Mouse (Mus musculus): ENCODE data around the gene Gpr180. TPM values are rescaled to one million over a fixed set of nuclear protein-coding genes. Genes with fewer than 3 reads are reported as not detected.
"Not testable (repeated sequence)": the region's sequence is repeated elsewhere in the genome, so short reads cannot be mapped to it uniquely, and the experiment has no call there.

The Gpr180 gene
- 36.2 and 39.8 TPM in 2 replicates for polyA plus RNA-seq (2015; fragmentation: Nextera tagmentation; extraction: Ambion mirVana)

DNA sequence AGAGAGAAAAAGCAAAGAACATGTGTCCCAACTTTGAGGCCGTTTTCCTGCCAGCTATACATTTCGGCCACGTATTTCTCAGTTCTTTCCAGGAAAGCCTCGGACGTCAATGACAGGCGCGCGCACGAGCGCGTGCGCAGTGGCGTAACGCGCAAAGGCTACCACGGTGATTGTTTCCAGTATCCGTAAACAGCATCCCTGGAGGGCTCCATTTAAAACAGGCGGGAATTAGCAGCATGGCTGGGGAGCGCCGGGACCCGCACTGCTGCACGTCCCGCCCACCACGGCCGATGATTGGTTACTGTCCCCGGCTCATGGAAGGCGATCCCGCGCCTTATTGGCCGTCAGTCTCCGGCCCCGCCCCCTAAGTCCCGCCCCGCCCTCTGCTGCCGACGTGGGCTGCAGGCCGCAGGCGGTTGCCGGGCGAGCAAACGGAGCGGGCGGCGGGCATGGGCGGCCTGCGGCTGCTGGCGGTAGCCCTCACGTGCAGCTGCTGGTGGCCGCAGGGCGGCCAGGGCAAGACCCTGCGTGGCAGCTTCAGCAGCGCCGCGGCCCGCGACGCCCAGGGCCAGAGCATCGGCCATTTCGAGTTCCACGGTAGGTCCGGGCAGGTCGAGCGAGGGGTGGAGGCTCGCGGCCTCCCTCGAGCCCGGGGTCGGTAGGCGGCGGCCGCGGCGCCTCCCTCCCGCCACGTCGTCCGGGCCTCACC is at the start of gene Gpr180:
Gpr180 (plus strand) TSS at position 415 of the 709 bp plus-strand sequence.
- ATAC-seq (ENCODE audit: low FRiP score), result peak; percentile 96
- H3K27me3 ChIP-seq, result peaks cover 7% of the 10 kb centered on the region; the same call in 1 of the 2 replicates
- peak within 1 kb of the TSS; percentile 81 for H3K4me3 ChIP-seq
- under 1% methylated on average over 66 of the region's 77 CpGs for WGBS
- peak within 1 kb of the TSS; percentile 94 for H3K9ac ChIP-seq
- peaks cover 17% of the 10 kb centered on the region for H3K36me3 ChIP-seq
- H3K4me2 ChIP-seq, result peak within 1 kb of the TSS; percentile 90
- H3K9me3 ChIP-seq, result no peaks in the 10 kb centered on the region
- peaks cover 30% of the 10 kb centered on the region for H3K4me1 ChIP-seq (replicated peaks)
- H3K27ac ChIP-seq, result peak within 1 kb of the TSS; percentile 87

DNA sequence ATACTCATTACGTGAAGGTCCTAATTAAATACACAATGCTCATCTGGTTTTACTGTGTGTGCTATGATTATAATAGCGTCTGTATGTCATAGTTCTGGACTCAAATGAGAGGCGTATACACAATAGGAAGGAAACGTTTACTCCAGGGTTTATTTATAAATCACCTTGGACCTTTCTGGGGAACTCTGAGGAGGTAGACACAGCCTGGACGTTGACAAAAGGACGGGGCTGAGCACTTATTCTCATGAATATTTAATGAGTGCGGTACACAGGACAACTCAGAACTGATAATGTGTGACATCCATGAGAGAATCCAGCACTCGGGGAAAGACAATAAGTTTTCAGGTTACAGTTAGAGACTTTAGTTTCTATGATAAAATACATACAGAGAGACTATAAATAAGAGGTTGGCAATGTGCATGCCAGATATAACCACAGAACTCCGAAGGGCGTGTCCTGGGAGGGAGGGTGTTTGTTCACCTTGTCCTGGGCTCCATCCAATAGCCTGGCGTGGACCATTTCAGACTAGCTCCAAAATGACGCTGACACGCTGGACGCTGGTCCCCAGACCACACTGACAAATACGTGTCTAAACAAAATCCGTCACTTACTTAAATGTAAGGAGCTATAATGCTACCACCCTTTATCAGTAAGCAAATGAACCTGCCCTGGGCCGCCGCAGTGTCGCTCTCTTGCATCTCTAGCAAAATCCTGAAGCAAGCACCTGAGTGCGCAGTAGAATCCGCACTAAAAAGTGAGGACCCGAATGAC is 48.3 kb upstream of the Gpr180 start:
- H3K4me3 ChIP-seq, result peak overlapping the region; percentile 60
- H3K9ac ChIP-seq, result peak overlapping the region; percentile 75
- ATAC-seq (ENCODE audit: low FRiP score), result peak; percentile 55
- peak overlapping the region; percentile 67 for H3K4me2 ChIP-seq
- no peaks in the 10 kb centered on the region for H3K36me3 ChIP-seq
- WGBS, result 6% methylated on average over 22 of the region's 22 CpGs
- no peaks in the 10 kb centered on the region for H3K9me3 ChIP-seq
- peaks cover 23% of the 10 kb centered on the region for H3K4me1 ChIP-seq (replicated peaks)
- no peaks in the 10 kb centered on the region for H3K27me3 ChIP-seq
- peak overlapping the region; percentile 77 for H3K27ac ChIP-seq

- H3K36me3 ChIP-seq, result no peaks in the 10 kb centered on the region
- peak overlapping the region; percentile 75 for H3K9ac ChIP-seq
- no peaks in the 10 kb centered on the region for H3K9me3 ChIP-seq
- H3K4me2 ChIP-seq, result peak overlapping the region; percentile 67
- peak; percentile 80 for ATAC-seq (ENCODE audit: low FRiP score)
- peak overlapping the region; percentile 60 for H3K4me3 ChIP-seq
- peak overlapping the region; percentile 77 for H3K27ac ChIP-seq
- H3K27me3 ChIP-seq, result no peaks in the 10 kb centered on the region
- whole genome bisulfite sequencing, result under 1% methylated on average over 44 of the region's 44 CpGs
- H3K4me1 ChIP-seq (replicated peaks), result peaks cover 23% of the 10 kb centered on the region
These were observed 47.6 kb upstream of the Gpr180 start for GRCm38 (mm10) chr14:118089215-118089805.

GRCm38 (mm10) chr14:118089806-118090392 is 47.1 kb upstream of the Gpr180 start:
- Histone ChIP-seq H3K9ac (peak overlapping the region; percentile 75), H3K4me3 (peak overlapping the region; percentile 60), H3K4me2 (peak overlapping the region; percentile 67), H3K27ac (no peak overlapping the region), H3K27me3 (no peaks in the 10 kb centered on the region), H3K4me1 (replicated peaks) (peaks cover 23% of the 10 kb centered on the region), H3K36me3 (no peaks in the 10 kb centered on the region), H3K9me3 (no peaks in the 10 kb centered on the region)
- WGBS, result 1% methylated on average over 18 of the region's 18 CpGs
- peak; percentile 39 for ATAC-seq (ENCODE audit: low FRiP score)

GRCm38 (mm10) chr14:118098265-118098664 is 38.7 kb upstream of the Gpr180 start:
- Histone ChIP-seq H3K9me3 (no peaks in the 10 kb centered on the region), H3K4me2 (no peak overlapping the region), H3K27me3 (no peaks in the 10 kb centered on the region), H3K4me3 (no peak overlapping the region), H3K27ac (no peak overlapping the region), H3K9ac (no peak overlapping the region), H3K4me1 (replicated peaks) (no peaks in the 10 kb centered on the region), H3K36me3 (no peaks in the 10 kb centered on the region)
- ATAC-seq (ENCODE audit: low FRiP score), result no peak
- 68% methylated on average over 2 of the region's 2 CpGs for WGBS

DNA sequence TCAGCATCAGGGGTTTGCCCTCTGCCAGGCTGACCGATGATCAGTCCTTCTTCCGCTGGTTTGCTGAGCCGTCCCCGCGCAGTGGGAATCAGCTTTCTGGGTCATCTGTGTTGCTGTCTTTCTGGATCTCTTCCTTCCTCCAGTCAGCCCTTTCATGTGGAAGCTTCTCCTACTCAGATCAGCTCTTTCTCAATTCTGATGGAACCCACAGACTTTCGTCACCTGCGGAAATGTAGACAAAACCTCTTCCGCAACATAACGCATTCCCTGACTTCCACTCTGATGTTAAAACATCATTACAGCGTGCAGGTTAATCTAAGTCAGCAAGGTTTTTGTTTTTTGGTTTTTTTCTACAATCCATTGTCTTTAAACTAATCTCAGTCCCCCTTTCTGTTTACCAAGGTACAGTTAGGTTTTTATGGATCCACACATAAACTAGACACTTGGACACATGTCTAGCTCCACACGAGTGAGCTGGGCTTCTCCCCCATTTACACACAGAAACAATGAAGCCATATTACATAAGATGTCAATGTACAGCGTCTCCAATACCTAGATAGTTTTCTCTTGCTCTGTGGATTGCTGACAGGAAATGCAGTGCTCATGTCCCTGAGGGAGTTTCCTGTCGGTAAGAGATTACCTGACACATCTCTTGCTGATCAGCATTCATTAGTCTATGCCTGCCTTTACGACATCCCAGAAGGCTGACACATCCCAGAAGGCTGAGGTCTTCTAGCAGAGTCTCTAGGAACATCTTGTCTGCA is 35.5 kb upstream of the Gpr180 start:
- no peaks in the 10 kb centered on the region for H3K9me3 ChIP-seq
- no peak overlapping the region for H3K27ac ChIP-seq
- no peaks in the 10 kb centered on the region for H3K36me3 ChIP-seq
- 86% methylated on average over 14 of the region's 14 CpGs for WGBS
- H3K4me3 ChIP-seq, result no peak overlapping the region
- H3K4me2 ChIP-seq, result no peak overlapping the region
- no peak for ATAC-seq (ENCODE audit: low FRiP score)
- H3K27me3 ChIP-seq, result no peaks in the 10 kb centered on the region
- H3K9ac ChIP-seq, result no peak overlapping the region
- H3K4me1 ChIP-seq (replicated peaks), result no peaks in the 10 kb centered on the region

DNA sequence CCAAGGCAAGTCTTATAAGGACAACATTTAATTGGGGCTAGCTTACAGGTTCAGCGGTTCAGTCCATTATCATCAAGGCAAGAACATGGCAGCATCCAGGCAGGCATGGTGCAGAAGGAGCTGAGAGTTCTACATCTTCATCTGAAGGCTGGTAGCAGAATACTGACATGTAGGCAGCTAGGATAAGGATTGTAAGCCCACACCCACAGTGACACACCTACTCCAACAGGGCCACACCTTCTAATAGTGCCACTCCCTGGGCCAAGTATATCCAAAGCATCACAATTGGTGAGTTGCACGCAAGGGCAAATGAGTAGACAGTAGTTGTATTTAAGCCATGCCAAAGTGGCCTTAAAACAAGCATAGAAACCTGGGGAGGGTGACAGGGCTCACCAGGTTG is 29.5 kb upstream of the Gpr180 start:
- 95% methylated on average over 2 of the region's 2 CpGs for WGBS
- not testable (repeated sequence) for H3K27ac ChIP-seq; H3K27me3 ChIP-seq; ATAC-seq (ENCODE audit: low FRiP score); H3K4me3 ChIP-seq; H3K9ac ChIP-seq; H3K4me1 ChIP-seq (replicated peaks); H3K9me3 ChIP-seq; H3K4me2 ChIP-seq
- H3K36me3 ChIP-seq, result peaks cover 15% of the 10 kb centered on the region

GRCm38 (mm10) chr14:118113116-118113515 is 23.8 kb upstream of the Gpr180 start:
- no peaks in the 10 kb centered on the region for H3K27me3 ChIP-seq
- H3K9me3 ChIP-seq, result no peaks in the 10 kb centered on the region
- H3K27ac ChIP-seq, result no peak overlapping the region
- 96% methylated on average over 6 of the region's 6 CpGs for WGBS
- no peak overlapping the region for H3K9ac ChIP-seq
- H3K4me3 ChIP-seq, result no peak overlapping the region
- no peak overlapping the region for H3K4me2 ChIP-seq
- no peaks in the 10 kb centered on the region for H3K4me1 ChIP-seq (replicated peaks)
- peaks cover 68% of the 10 kb centered on the region for H3K36me3 ChIP-seq
- no peak for ATAC-seq (ENCODE audit: low FRiP score)

- Histone ChIP-seq H3K9ac (no peak overlapping the region), H3K27ac (no peak overlapping the region), H3K4me1 (replicated peaks) (no peaks in the 10 kb centered on the region), H3K4me3 (no peak overlapping the region), H3K27me3 (no peaks in the 10 kb centered on the region), H3K9me3 (no peaks in the 10 kb centered on the region), H3K4me2 (no peak overlapping the region), H3K36me3 (peaks cover 80% of the 10 kb centered on the region)
- no peak for ATAC-seq (ENCODE audit: low FRiP score)
- WGBS, result 88% methylated on average over 5 of the region's 5 CpGs
These were observed 12.8 kb upstream of the Gpr180 start for GRCm38 (mm10) chr14:118124129-118124528.

DNA sequence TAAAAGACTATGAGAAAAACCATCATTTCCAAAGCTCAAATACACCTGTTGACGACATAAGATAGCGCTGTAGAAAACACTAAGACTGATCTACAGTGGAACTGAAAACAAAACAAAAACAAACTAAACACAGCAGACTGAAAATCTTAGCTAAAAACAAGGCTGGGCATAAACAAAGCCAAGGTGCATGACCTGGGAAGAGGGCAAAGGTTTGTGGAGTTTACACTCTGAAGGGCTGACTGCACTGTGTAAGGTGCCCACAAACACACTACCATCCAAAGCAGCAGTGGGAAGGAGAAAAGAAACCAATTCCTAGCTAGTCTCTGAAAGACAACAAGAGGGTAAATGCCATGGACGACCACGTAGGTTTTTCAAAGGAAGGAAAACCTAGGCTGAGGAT is 12.2 kb upstream of the Gpr180 start:
- Histone ChIP-seq H3K4me3 (no peak overlapping the region), H3K4me1 (replicated peaks) (no peaks in the 10 kb centered on the region), H3K9ac (no peak overlapping the region), H3K4me2 (no peak overlapping the region), H3K27ac (no peak overlapping the region), H3K27me3 (no peaks in the 10 kb centered on the region), H3K9me3 (no peaks in the 10 kb centered on the region), H3K36me3 (peaks cover 76% of the 10 kb centered on the region)
- ATAC-seq (ENCODE audit: low FRiP score), result no peak
- WGBS, result 91% methylated on average over 4 of the region's 4 CpGs

- ATAC-seq (ENCODE audit: low FRiP score), result no peak
- no peaks in the 10 kb centered on the region for H3K9me3 ChIP-seq
- no peak overlapping the region for H3K27ac ChIP-seq
- H3K27me3 ChIP-seq, result no peaks in the 10 kb centered on the region
- no peak overlapping the region for H3K4me3 ChIP-seq
- 96% methylated on average over 5 of the region's 5 CpGs for WGBS
- H3K36me3 ChIP-seq, result peaks cover 60% of the 10 kb centered on the region
- no peak overlapping the region for H3K4me2 ChIP-seq
- peaks cover 2% of the 10 kb centered on the region for H3K4me1 ChIP-seq (replicated peaks)
- no peak overlapping the region for H3K9ac ChIP-seq
These were observed 10.7 kb upstream of the Gpr180 start for GRCm38 (mm10) chr14:118126301-118126700.
